Mouse (Mus musculus) neural tube, embryonic 12.5 days (tissue): ENCODE data around the gene Cbr1. TPM values are rescaled to one million over a fixed set of nuclear protein-coding genes. Genes with fewer than 3 reads are reported as not detected.

Experiments used
- ATAC-seq: fragments of 200-750 bp; cut with Nextera tagmentation; 2 replicates; pipeline ENCODE4 v1.8.0; 2017; ENCODE audit warnings: low read depth, mild to moderate bottlenecking, moderate TSS enrichment, moderate library complexity; ENCODE audit not compliant: low FRiP score
- H3K27ac ChIP-seq: fragments of 300-500 bp; sonication (generic); 2 replicates; pipeline ENCODE4 v1.5.1; 2016
- H3K27me3 ChIP-seq: fragments of 300-500 bp; sonication (generic); replicated peaks from 2 replicates; pipeline ENCODE4 v1.6.1; 2016; ENCODE audit warnings: mild to moderate bottlenecking
- H3K36me3 ChIP-seq: fragments of 300-500 bp; sonication (generic); 2 replicates; pipeline ENCODE4 v1.6.1; 2016; ENCODE audit warnings: mild to moderate bottlenecking
- H3K4me1 ChIP-seq: fragments of 300-500 bp; sonication (generic); 2 replicates; pipeline ENCODE4 v1.6.1; 2016
- H3K4me2 ChIP-seq: fragments of 300-500 bp; sonication (generic); replicated peaks from 2 replicates; pipeline ENCODE4 v1.6.1; 2016; ENCODE audit warnings: mild to moderate bottlenecking
- H3K4me3 ChIP-seq: fragments of 300-500 bp; sonication (generic); 2 replicates; pipeline ENCODE4 v1.5.1; 2016
- H3K9ac ChIP-seq: fragments of 300-500 bp; sonication (generic); 2 replicates; pipeline ENCODE4 v1.6.1; 2016; ENCODE audit warnings: mild to moderate bottlenecking
- H3K9me3 ChIP-seq: fragments of 300-500 bp; sonication (generic); 2 replicates; pipeline ENCODE4 v1.6.1; 2016; ENCODE audit warnings: mild to moderate bottlenecking
- WGBS: fragments of 180-500 bp; shearing (Covaris S2); methylation state at CpG from one replicate; pipeline ENCODE4 v1.1.7; 2016; 5-methylcytosine and 5-hydroxymethylcytosine counted together
- polyA plus RNA-seq: library from polyadenylated mRNA; unstranded; fragments of >200 nt; fragmentation: Nextera tagmentation; extraction: Ambion mirVana; gene quantifications from 2 replicates; pipeline ENCODE4 v1.2.1, GENCODE M21; 2016

Gene Cbr1
- polyA plus RNA-seq, 1 experiment from 2014 or later, result 125 TPM

- Histone ChIP-seq H3K4me1 (no peaks in the 10 kb centered on the region), H3K4me3 (no peak overlapping the region), H3K27me3 (no peaks in the 10 kb centered on the region), H3K36me3 (peaks cover 20% of the 10 kb centered on the region), H3K27ac (no peak overlapping the region), H3K9ac (no peak overlapping the region), H3K4me2 (no peak overlapping the region), H3K9me3 (no peaks in the 10 kb centered on the region)
- WGBS, result 87% methylated on average over 9 of the region's 9 CpGs
- no peak for ATAC-seq
These were observed 19.9 kb upstream of the Cbr1 start for GRCm38 (mm10) chr16:93585703-93586205.

GRCm38 (mm10) chr16:93586382-93586781 is 19.3 kb upstream of the Cbr1 start:
- WGBS, result 73% methylated on average over 8 of the region's 8 CpGs
- ATAC-seq, result no peak
- Histone ChIP-seq H3K4me1 (no peaks in the 10 kb centered on the region), H3K9ac (no peak overlapping the region), H3K4me3 (no peak overlapping the region), H3K4me2 (no peak overlapping the region), H3K9me3 (no peaks in the 10 kb centered on the region), H3K27ac (no peak overlapping the region), H3K27me3 (no peaks in the 10 kb centered on the region), H3K36me3 (peaks cover 21% of the 10 kb centered on the region)

GRCm38 (mm10) chr16:93588281-93588680 is 17.4 kb upstream of the Cbr1 start:
- no peak overlapping the region for H3K4me2 ChIP-seq
- H3K4me1 ChIP-seq, result no peaks in the 10 kb centered on the region
- H3K36me3 ChIP-seq, result peaks cover 21% of the 10 kb centered on the region
- ATAC-seq, result no peak
- H3K27me3 ChIP-seq, result no peaks in the 10 kb centered on the region
- H3K4me3 ChIP-seq, result no peak overlapping the region
- WGBS, result 70% methylated on average over 4 of the region's 4 CpGs
- H3K9ac ChIP-seq, result no peak overlapping the region
- H3K9me3 ChIP-seq, result no peaks in the 10 kb centered on the region
- no peak overlapping the region for H3K27ac ChIP-seq

- Histone ChIP-seq H3K27me3 (no peaks in the 10 kb centered on the region), H3K36me3 (peaks cover 14% of the 10 kb centered on the region), H3K9ac (no peak overlapping the region), H3K4me1 (no peaks in the 10 kb centered on the region), H3K27ac (no peak overlapping the region), H3K4me2 (no peak overlapping the region), H3K9me3 (no peaks in the 10 kb centered on the region), H3K4me3 (no peak overlapping the region)
- WGBS, result 95% methylated on average over 15 of the region's 15 CpGs
- no peak for ATAC-seq
These were observed 14.7 kb upstream of the Cbr1 start for GRCm38 (mm10) chr16:93590915-93591314.

GRCm38 (mm10) chr16:93591450-93592430 is 13.9 kb upstream of the Cbr1 start:
- no peak overlapping the region for H3K9ac ChIP-seq
- no peaks in the 10 kb centered on the region for H3K9me3 ChIP-seq
- no peak overlapping the region for H3K4me3 ChIP-seq
- no peaks in the 10 kb centered on the region for H3K27me3 ChIP-seq
- WGBS, result 95% methylated on average over 20 of the region's 20 CpGs
- ATAC-seq, result no peak
- peaks cover 14% of the 10 kb centered on the region for H3K36me3 ChIP-seq
- no peak overlapping the region for H3K4me2 ChIP-seq
- H3K4me1 ChIP-seq, result no peaks in the 10 kb centered on the region
- no peak overlapping the region for H3K27ac ChIP-seq

GRCm38 (mm10) chr16:93592711-93593110 is 12.9 kb upstream of the Cbr1 start:
- Histone ChIP-seq H3K4me1 (no peaks in the 10 kb centered on the region), H3K27ac (no peak overlapping the region), H3K4me3 (no peak overlapping the region), H3K36me3 (peaks cover 21% of the 10 kb centered on the region), H3K9me3 (no peaks in the 10 kb centered on the region), H3K27me3 (no peaks in the 10 kb centered on the region), H3K9ac (no peak overlapping the region), H3K4me2 (no peak overlapping the region)
- WGBS, result 99% methylated on average over 3 of the region's 3 CpGs
- ATAC-seq, result no peak

- 93% methylated on average over 8 of the region's 8 CpGs for WGBS
- ATAC-seq, result no peak
These were observed 12.2 kb upstream of the Cbr1 start for GRCm38 (mm10) chr16:93593406-93593805.

GRCm38 (mm10) chr16:93594448-93594847 is 11.2 kb upstream of the Cbr1 start:
- Histone ChIP-seq H3K4me3 (no peak overlapping the region), H3K9me3 (no peaks in the 10 kb centered on the region), H3K27me3 (no peaks in the 10 kb centered on the region), H3K4me1 (no peaks in the 10 kb centered on the region), H3K4me2 (no peak overlapping the region), H3K27ac (no peak overlapping the region), H3K9ac (no peak overlapping the region), H3K36me3 (peaks cover 29% of the 10 kb centered on the region)
- WGBS, result 93% methylated on average over 10 of the region's 10 CpGs
- ATAC-seq, result no peak

More at GRCm38 (mm10) chr16:93593406-93593805, 12.2 kb upstream of the Cbr1 start:
- Histone ChIP-seq H3K36me3 (peaks cover 28% of the 10 kb centered on the region), H3K4me3 (no peak overlapping the region), H3K4me1 (no peaks in the 10 kb centered on the region), H3K9ac (no peak overlapping the region), H3K27ac (no peak overlapping the region), H3K4me2 (no peak overlapping the region), H3K9me3 (no peaks in the 10 kb centered on the region), H3K27me3 (no peaks in the 10 kb centered on the region)

GRCm38 (mm10) chr16:93595766-93596165 is 9.9 kb upstream of the Cbr1 start:
- no peak for ATAC-seq
- no peaks in the 10 kb centered on the region for H3K9me3 ChIP-seq
- 92% methylated on average over 5 of the region's 5 CpGs for WGBS
- H3K4me1 ChIP-seq, result no peaks in the 10 kb centered on the region
- no peak overlapping the region for H3K9ac ChIP-seq
- no peak overlapping the region for H3K4me2 ChIP-seq
- peaks cover 19% of the 10 kb centered on the region for H3K36me3 ChIP-seq
- no peak overlapping the region for H3K27ac ChIP-seq
- H3K27me3 ChIP-seq, result no peaks in the 10 kb centered on the region
- no peak overlapping the region for H3K4me3 ChIP-seq

GRCm38 (mm10) chr16:93596807-93597206 is 8.8 kb upstream of the Cbr1 start:
- no peak overlapping the region for H3K9ac ChIP-seq
- no peak overlapping the region for H3K4me3 ChIP-seq
- no peak overlapping the region for H3K27ac ChIP-seq
- H3K4me2 ChIP-seq, result no peak overlapping the region
- no peak for ATAC-seq
- no peaks in the 10 kb centered on the region for H3K4me1 ChIP-seq
- WGBS, result 94% methylated on average over 7 of the region's 7 CpGs
- H3K27me3 ChIP-seq, result no peaks in the 10 kb centered on the region
- peaks cover 19% of the 10 kb centered on the region for H3K36me3 ChIP-seq
- no peaks in the 10 kb centered on the region for H3K9me3 ChIP-seq

- Histone ChIP-seq H3K4me2 (no peak overlapping the region), H3K36me3 (peaks cover 19% of the 10 kb centered on the region), H3K4me3 (no peak overlapping the region), H3K27me3 (no peaks in the 10 kb centered on the region), H3K9ac (no peak overlapping the region), H3K9me3 (no peaks in the 10 kb centered on the region), H3K4me1 (no peaks in the 10 kb centered on the region), H3K27ac (no peak overlapping the region)
- ATAC-seq, result no peak
- 93% methylated on average over 9 of the region's 9 CpGs for WGBS
These were observed 8.1 kb upstream of the Cbr1 start for GRCm38 (mm10) chr16:93597551-93597950.

- Histone ChIP-seq H3K9ac (no peak overlapping the region), H3K4me2 (no peak overlapping the region), H3K27me3 (no peaks in the 10 kb centered on the region), H3K27ac (no peak overlapping the region), H3K36me3 (peaks cover 19% of the 10 kb centered on the region), H3K4me1 (peaks cover 2% of the 10 kb centered on the region; the same call in 1 of the 2 replicates), H3K9me3 (no peaks in the 10 kb centered on the region), H3K4me3 (no peak overlapping the region)
- 90% methylated on average over 6 of the region's 6 CpGs for WGBS
- ATAC-seq, result no peak
These were observed 6.2 kb upstream of the Cbr1 start for GRCm38 (mm10) chr16:93599461-93599860.
